Mouse (Mus musculus) forebrain, embryonic 16.5 days (tissue): ENCODE measurements around the gene Six4. TPM values are rescaled to one million over a fixed set of nuclear protein-coding genes. Genes with fewer than 3 reads are reported as not detected.

Experiments
- polyA plus RNA-seq: library from polyadenylated mRNA; unstranded; fragments of >200 nt; fragmentation: Nextera tagmentation; extraction: Ambion mirVana; gene quantifications from 2 replicates; pipeline ENCODE4 v1.2.1, GENCODE M21; 2015

Gene Six4
- polyA plus RNA-seq, 1 experiment from 2014 or later, result 0.38 TPM

Other genes starting within 250 kb of the Six4 start
- gene Six6, start 173.6 kb downstream of the Six4 start, polyA plus RNA-seq, result 0.10 and 0.63 TPM in 2 replicates
- gene 4930447C04Rik, start 172.7 kb downstream of the Six4 start, polyA plus RNA-seq, result 2.1 and 3.4 TPM in 2 replicates
- gene Six1, start 59.6 kb downstream of the Six4 start, polyA plus RNA-seq, result 0.46 and 0.97 TPM in 2 replicates
- 14.5 and 17.3 TPM in 2 replicates for gene Mnat1, start 10.3 kb upstream of the Six4 start, polyA plus RNA-seq
- gene Trmt5, start 173.3 kb upstream of the Six4 start, polyA plus RNA-seq, result 13.1 and 14.9 TPM in 2 replicates
- 7.9 and 9.6 TPM in 2 replicates for gene Slc38a6, start 173.3 kb upstream of the Six4 start, polyA plus RNA-seq